Mouse (Mus musculus): ENCODE measurements at regions not wholly inside any gene's neighbourhood (a gene's known extent, or its start where the extent isn't known, plus 50 kb on each side); places are given as distances from the start of the nearest gene placed in this dataset.

- no peak for DNase-seq
Observed at GRCm38 (mm10) chr2:161339327-161340001, 230.6 kb upstream of the Chd6 start.

DNA sequence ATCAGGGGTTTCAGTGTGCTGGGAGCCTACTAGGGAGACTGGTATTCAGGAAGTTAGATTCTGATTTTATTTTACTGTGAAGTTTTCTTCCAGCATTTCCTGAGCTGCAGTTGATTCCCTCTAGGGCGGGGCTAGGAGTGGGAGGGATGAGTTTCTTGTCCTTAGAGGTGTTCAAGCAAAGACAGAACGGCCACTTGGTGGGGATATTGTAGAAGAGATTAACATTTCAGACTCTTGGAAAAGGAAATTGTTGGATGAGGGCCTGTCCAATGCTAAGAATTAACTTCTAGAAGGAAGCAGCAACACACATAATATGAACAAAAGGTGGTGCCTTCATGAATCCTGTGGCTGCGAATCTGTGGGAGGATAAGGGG is 230.1 kb upstream of the Chd6 start:
- no peak for DNase-seq

GRCm38 (mm10) chr2:161332653-161333052 is 223.8 kb upstream of the Chd6 start:
- peak; percentile 50 for DNase-seq

- no peak for DNase-seq
Observed at GRCm38 (mm10) chr2:161331850-161332365, 223.0 kb upstream of the Chd6 start.

- DNase-seq, result no peak
Observed at GRCm38 (mm10) chr2:161302796-161303195, 193.9 kb upstream of the Chd6 start.

DNA sequence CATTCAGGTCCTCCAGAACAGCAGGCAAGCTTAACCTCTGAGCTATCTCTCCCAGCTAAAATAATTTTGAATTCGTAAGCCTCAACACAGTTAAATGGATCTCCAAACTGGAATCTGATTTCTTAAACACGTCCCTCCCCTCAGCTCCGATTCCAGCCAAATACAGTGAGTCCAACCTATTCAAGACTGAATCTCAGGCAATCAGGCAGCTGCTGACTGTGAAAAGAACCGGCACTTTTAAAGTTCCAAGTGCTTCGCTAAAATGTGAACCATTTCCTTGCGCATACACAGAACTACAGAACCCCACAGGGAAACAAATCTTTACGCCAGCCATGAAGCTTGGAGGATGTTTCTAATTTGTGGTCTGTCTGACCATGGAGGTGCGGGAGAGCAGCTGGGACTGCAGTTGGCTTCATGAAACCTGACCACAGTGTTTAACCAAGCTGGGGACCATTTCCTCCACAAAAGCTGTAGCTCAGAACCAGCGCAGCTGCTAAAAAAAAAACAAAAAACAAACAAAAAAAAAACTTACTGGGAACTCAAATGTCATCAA is 160.1 kb upstream of the Chd6 start:
- no peak for DNase-seq

GRCm38 (mm10) chr2:161266476-161266875 is 157.6 kb upstream of the Chd6 start:
- DNase-seq, result no peak

- peak; percentile 14 for DNase-seq
Observed at GRCm38 (mm10) chr2:161265211-161265610, 156.3 kb upstream of the Chd6 start.

DNA sequence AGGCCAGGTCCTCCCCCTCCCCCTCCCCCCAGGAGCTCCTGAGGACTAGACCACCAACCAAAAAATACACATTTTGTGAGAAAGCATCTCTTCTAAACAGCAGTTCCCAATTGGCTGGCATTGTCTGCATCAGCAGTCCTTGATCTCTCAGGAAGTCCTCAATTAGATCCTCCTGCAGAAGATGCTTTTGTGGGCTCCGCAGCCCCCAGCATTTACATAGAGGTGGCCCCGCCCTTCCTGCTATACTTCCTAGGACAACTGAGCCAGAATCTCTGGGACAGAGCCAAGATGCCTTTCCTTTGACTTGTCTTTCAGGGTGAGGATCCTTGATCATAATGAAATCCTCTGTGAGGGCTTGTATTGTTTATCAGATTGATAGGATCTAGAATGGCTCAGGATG is 143.9 kb upstream of the Chd6 start:
- DNase-seq, result no peak

GRCm38 (mm10) chr2:161241665-161242064 is 132.8 kb upstream of the Chd6 start:
- no peak for DNase-seq

- DNase-seq, result no peak
Observed at GRCm38 (mm10) chr2:161237280-161237819, 128.5 kb upstream of the Chd6 start.

GRCm38 (mm10) chr2:161233155-161233741 is 124.4 kb upstream of the Chd6 start:
- DNase-seq, result no peak

GRCm38 (mm10) chr2:161231405-161231804 is 122.5 kb upstream of the Chd6 start:
- no peak for DNase-seq

DNA sequence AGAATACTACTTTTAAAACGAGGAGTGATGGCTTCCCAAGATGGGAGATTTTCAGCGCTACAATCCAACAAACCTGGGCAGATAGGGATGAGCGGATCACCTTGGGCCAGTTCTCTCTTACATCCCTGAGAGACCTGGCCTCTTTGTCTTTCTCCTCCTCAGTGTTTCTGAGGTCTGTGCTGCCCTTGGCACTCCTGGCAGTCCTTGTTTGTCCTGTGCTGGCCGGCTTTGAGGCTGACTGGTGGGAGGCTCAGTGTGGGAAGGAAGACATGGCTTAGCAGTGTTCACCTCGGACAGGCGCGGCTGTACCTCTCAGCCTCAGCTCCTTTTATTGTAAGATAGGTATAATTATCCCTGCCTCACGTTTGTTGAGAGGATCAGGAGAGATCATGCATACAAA is 106.9 kb upstream of the Chd6 start:
- DNase-seq, result no peak

DNA sequence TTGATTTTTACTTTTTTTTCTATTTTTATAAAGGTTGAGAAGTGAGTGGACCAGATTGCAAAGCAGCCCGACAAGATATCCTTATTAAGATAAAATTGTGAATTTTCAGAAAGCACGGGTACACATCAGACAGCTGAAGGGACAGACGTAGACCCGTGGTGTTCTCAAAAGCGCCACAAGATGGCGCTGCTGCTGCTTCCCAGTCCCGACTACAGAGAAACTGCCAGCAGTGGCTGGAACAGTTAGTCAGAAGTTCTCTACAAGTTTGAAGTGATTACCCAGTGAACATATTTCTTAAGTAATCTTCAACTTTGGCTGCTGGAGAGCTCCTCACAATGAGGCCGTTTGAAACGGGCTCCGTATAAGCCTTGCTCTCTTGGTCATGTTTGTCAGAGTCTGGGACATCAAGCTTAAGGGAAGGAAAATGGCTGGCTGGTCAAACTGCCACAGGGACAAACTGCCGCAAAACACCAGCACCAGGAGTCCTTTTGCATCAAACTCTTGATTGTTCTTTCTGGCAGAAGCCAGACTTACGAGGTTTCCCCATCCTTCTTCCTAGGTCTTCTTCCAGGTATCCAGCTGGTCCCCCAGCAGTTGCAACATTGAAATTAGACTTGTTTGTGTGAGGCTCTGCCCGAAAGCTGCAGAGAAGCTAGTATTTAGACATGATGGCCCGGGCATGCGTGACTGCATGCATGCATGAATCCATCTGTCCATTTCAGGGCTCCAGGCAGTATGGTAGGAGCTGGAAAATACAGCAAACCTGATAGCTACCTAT is 106.0 kb upstream of the Chd6 start:
- DNase-seq, result peak; percentile 80

DNA sequence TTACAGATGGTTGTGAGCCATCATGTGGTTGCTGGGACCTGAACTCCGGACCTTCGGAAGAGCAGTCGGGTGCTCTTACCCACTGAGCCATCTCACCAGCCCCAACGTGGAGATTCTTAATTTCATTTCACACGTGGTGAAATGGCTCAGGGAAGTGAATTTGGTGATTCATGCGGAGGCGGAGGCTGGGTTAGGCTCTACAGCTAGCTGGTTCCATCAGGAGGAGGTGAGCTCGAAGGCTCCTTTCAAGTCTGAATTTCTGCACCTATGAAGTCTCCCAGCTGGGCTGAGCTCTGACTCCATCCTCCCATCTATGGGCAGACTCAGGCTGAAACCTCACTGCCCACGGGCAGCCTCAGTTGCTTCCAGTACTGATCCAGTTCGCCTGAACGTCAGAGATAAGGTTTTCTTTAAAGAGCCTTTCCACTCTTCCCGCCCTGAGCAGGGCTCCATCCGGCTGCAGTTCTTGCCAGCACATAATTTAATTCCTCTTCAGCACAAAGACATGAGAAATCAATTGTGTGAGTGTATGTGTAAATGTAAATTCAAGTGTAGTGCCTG is 103.5 kb upstream of the Chd6 start:
- no peak for DNase-seq

DNA sequence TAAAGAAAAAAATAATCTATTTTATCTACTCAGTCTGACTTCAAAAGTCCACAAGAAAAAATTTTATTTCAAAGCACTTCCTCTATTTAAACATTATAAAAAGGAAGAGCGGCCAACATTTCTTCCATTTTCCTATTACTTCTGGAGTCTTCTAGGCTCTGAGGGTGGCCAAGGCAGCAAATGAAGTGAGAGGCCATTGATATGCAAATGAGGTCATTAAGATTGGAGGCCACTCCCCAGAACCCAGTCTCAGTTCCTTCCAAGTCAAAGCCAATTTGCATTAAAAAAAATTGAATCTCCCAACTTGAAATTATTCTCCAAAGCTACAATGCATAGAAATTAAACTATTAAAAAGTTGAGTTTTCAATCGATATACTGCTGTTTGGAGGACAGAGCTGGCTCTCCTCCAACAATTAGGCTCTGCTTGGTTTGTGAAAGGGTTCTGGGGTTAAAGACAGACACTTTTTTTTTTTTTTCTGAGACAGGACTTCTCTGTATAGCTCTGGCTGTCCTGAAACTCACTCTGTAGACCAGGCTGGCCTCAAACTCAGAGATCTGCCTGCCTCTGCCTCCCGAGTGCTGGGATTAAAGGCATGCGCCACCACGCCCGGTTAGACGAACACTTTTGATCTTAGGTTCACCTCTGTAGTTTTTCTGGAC is 88.0 kb upstream of the Chd6 start:
- no peak for DNase-seq

DNA sequence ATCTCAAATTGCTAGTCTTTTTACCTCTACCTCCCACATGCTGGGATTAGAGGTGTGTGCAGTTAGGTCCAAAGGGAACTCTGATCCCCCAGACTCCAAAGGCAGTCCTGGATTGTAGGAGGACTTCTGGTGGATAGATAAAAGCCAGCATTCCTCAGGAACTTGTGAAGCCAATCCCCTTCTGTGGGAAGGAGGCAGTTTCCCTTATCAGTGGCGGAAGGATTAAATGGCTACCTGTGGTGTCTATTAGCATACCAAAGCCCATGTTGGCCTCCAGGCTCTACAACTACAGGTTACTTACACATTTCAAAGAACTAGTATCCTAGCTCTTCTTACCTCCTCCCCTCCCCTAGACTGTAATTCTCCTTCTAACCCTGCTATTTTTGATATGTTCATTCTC is 78.6 kb upstream of the Chd6 start:
- no peak for DNase-seq

DNA sequence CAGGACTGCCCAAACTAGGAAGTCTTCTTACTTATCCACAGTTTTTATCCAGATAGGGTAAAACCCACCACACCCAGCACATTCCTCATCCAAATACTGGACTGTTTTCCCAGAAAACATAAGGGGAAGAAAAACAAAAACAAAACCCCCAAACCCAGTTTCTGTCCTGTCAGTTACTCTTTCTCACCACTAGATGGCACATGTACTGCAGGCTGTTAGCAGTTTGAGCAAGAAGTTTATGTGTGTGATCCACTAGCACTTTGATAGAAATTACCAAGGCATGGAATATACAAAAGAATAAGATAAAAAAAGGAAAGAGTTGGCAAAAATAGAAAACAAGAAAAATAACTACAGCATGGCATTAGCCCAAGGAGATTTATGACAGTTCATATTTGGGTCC is 76.2 kb upstream of the Chd6 start:
- DNase-seq, result no peak

GRCm38 (mm10) chr2:161177355-161178021 is 68.6 kb upstream of the Chd6 start:
- peak; percentile 86 for DNase-seq

GRCm38 (mm10) chr2:161166681-161167080 is 57.8 kb upstream of the Chd6 start:
- DNase-seq, result no peak

GRCm38 (mm10) chr2:161165495-161165894 is 56.6 kb upstream of the Chd6 start:
- no peak for DNase-seq
